Mouse (Mus musculus): ENCODE data around the gene Ttc13.
A peak's percentile ranks its signal among the peaks of the same experiment; 100 is the strongest.

Ttc13 gene

DNA sequence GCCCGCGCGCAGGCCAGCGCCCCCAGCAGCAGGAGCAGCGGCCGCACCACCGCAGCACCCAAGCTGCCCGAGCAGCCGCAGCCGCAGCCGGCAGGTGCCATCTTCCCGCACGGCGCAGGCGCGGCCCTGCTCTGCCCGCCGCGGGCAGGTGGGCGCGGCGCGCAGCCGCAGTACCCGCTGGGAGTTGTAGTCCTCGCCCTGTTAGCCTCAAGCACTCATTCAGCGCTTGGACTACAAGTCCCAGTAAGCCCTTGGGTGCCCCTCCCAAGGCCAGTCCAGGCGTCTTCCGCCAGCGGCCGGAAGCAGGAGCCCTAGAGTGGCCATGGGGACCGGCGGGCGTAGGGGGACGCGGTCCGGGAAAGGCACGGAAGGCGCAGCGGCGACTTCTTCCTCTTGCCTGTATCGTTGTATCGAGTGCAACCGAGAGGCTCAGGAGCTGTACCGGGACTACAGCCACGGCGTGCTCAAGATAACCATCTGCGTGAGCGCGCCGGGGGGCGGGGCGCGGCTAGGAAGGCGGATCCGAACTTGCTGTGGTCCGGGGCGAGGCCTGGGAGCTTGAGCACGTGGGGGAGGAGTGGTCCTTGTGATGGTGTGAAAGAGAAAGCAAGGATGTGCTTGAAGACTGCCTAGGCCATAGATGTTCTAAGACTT, at the start of gene Ttc13, which contains the start of gene Arv1:
Ttc13 (minus strand) TSS at position 122 of the 654 bp plus-strand sequence.
Arv1 (plus strand) TSS at position 278 of the 654 bp plus-strand sequence.
- peak; percentile 97 for DNase-seq

DNA sequence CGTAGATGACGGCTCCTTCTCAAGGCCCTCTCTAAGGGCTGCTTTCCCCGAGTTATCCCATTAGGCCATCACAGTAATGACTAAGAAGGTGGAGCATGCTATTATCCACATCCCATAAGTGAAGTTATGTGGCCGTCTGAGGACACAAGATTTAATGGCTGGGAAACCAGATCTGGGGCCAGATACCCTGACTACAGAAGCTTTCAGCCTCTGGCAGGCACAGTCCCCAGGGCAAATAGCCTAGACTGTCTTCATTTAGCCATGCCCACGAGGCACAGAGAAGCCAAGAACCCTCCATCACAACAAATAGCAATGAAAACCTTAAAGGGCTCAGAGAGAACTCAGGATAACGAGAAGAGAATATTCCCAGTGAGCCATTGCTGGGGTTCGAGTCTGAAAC, 41.3 kb upstream of the Ttc13 start:
- DNase-seq = no peak

DNA sequence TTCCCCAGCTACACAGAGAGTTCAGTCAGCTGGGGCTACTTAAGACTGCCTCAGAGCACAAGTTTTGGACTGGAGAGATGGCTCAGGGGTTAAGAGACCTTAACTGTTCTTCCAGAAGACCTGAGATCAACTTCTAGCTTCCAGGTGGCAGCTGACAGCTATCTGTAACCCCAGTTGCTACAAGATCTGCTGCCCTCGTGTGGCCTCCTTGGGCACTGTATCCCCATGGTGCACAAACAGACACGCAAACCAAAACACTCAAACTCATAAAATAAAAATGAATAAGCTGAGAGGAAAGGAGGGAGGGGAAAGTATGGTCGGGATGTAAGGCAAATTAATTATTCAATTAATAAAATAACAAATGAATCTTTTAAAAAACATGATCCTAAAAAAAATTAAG, 36.8 kb upstream of the Ttc13 start:
- peak; percentile 67 for DNase-seq

DNA sequence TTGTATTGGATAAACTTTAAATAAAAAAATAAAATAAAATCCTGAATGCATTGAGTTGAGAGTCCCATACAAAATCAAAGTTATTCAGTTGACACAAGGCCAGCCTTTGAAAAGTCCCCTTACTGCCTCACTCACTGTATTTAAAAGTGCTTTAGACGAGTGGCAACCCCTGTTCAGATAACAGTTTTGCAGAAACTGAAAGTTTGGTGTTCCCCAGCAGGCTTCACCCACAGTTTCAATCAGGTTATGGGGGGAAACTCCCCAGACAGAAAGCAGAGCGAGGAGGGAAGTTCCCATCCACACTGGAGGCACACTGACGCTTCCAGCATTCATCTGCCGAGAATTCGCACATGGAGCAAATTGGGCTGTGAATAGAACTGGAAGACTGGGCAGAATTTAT, 34.8 kb upstream of the Ttc13 start:
- no peak for DNase-seq

GRCm38 (mm10) chr8:124756153-124756552, 34.4 kb upstream of the Ttc13 start:
- DNase-seq = no peak

DNA sequence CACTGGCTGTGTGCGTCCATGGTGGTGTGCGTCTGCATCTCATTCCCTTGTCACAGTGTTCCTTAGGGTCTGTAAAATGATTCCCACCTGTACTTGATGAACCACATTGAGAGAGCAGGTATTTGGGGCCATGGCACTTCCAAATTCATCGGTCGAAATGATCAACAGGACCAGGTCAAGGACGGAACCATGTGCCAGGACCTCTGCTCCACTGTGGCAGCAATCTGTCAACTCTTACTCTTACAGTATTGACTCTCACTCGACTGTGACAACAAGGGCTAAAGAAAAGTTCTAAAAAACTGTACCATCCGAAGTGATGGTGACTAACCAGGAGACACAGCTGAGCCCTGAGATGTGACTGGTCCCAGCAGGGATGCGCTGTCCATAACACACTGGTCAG, 33.7 kb upstream of the Ttc13 start:
- DNase-seq = no peak

DNA sequence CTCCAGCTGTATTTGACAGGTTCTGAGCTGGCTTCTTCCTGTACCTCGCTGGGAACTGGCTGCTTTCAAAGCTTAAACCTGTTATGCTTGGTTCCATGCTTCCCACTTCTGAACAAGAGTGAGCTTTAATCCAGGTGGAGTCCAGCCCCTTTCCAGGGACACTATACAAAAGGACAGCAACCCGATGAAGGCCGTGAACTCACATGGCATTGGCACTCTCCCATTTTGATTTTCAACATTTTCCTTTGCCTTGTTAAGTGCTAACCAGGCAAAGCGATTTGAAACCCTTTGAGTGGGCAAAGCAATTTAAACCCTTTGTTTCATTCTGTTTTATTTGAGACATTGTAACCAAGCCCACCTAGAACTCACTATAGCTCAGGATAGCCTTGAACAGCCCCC, 33.0 kb upstream of the Ttc13 start:
- DNase-seq = no peak

DNA sequence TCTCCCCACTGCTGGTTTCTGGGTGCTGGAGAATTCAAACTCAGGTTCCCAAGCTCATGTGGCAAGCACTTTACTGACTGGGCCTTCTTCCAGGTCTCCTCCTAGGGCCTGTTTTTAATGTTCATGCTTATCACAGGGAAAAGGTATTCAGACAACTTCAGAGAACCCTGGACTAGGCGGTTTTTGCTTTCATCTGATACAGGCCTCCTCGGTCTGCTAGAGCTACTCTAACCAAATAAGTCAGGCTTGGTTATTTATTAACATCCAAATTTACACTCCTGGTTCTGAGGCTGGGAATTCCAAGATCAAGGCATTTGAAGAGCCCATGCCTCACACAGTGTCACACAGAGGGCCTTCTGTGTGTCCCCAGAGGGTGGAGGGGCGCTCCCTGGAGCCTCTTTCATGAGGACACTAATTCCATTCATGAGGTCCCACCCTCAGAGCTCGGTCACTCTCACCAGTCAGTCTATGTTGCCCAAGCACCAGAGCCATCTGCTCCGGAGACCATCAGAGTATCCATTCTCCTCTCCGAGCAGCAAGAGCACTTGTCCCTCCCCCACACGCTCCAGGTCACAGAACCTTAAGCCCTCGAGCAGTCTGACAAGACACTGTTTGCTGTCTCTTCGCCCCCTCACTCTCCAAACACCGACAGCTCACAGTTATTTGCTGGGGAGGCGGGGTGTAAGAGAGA, 32.5 kb upstream of the Ttc13 start:
- DNase-seq = no peak

DNA sequence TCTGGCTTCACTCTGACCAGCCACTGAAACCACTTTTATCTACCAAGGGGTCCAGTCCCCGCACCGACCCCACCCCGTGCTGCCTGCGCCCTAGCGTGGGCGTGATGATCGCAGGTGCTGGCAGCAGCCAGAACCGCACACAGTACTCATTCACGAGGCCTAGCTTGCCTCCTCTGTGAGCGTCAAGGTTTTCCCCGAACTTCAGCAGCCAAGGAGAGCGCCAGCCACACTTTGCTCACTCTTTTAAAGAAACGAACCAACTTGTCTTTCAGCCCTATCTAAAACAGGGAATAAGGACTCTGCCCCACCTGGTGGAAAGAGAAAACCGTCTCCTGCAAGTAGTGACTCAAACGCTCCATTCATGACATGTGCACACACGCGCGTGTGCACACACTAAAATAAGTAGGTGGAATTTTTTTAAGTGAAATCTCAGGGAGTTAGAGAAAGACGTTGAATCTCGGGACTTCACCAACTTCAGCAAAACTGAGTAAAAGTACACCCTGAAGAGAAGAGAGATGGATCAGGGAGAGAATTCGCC, 30.6 kb upstream of the Ttc13 start:
- DNase-seq = peak; percentile 8

DNA sequence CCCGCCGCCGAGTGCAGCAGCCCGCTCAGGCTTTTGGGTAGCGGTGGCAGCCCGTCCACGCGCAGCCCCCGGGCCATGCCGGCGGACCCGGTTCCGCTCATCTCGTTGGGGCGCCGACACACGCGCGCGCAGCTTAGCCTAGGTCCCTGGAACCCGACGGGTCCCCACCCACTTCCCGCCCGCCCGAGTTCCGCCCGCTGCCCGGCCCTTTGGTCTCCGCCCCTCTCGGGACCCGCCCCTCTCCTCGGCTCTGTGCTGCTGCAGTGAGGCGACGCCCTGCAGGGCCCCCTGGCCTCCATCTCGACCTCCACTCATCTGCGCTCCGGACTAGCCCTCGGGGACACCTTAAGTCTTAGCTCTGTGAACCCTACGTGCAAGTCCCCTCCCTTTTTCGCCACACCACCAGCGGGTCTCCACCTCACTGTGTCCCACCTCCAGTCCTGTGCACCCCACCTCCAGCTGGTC, 30.0 kb upstream of the Ttc13 start, which contains the start of gene Fam89a:
Fam89a (minus strand) TSS at position 124 of the 465 bp plus-strand sequence.
- peak; percentile 74 for DNase-seq

DNA sequence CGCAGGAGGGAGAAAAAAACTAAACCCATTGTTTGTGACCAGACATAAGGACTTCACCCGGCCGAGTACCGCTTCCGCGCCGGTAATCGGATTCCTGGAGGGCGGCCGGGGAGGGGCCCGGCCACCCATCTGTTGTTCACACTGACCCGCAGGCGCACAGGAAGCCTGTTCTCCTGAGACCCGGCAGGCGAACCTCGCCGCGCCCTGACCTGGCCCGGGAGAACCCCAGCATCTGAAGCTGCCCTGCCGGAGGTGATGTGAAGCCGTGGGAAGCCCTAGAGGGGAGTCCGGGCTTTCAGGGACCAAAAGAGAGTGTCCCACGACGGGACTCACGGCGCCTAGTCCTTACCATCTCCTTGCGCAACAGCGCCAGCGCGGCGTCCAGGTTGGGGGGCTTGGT, 29.4 kb upstream of the Ttc13 start:
- peak; percentile 14 for DNase-seq

DNA sequence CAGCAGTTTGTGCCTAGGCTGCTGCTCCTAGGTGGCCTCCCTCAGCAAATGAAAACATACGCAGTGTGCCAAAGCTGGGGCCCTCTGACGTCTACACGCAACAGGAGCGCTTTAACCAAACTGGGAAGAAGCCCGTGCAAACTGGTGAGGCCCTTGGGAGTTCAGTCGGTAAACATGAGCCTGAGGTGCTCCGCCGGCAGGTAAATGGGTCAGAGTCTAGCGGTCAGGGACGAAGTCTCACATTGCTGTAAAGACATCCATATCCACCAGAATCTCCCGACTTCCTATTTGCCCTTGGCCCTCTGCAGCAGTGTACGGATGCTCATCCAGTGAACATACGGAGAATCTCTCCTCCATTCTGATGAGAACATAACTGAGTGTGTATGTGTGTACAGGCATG, 24.9 kb upstream of the Ttc13 start:
- DNase-seq = no peak

DNA sequence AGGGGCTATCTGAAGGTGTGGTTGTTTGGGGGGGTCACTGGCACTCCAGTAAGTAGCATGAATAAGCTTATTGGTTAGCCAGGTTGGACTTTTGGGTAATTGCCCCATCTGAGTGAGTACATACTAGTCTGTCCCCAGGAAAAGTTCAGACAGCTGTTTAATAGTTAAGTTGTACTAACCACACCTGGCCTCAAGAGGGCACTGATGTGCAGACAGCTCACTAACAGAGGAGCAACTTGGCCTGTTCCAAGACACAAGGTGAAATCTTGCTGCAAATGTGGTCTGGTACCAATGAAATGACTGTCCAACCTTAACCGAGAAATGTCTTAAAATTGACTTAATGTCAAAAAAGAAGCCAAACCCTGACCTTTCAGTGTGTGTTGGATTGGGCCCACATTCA, 17.5 kb upstream of the Ttc13 start:
- peak; percentile 50 for DNase-seq

DNA sequence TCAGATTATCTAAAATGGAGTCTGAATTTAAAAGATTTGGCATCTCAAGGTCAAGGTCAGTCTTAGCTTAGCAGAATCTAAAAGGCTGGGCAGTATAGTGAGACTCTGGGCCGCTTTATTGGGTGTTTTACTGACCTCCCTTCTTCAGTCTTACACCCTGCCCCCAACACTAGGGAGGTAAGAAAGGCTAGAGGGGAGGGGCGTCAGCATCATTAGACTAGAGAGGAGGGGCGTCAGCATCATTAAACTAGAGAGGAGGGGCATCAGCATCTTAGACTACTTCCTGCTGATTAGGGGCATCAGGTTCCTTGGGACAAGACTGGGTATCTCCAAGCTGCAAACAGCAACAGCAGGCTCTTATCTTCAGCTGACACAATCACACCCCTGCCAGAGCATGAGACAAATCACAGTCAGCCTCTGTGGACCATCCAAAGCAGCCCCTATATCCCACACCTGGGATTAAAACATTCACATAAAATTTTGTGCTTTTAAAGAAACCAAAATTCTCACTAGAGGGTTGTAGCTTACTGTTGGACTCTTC, 13.7 kb upstream of the Ttc13 start:
- no peak for DNase-seq

GRCm38 (mm10) chr8:124732828-124733227, 11.0 kb upstream of the Ttc13 start:
- no peak for DNase-seq

- DNase-seq = no peak
These were observed 2.5 kb upstream of the Ttc13 start for GRCm38 (mm10) chr8:124724301-124724700.

DNA sequence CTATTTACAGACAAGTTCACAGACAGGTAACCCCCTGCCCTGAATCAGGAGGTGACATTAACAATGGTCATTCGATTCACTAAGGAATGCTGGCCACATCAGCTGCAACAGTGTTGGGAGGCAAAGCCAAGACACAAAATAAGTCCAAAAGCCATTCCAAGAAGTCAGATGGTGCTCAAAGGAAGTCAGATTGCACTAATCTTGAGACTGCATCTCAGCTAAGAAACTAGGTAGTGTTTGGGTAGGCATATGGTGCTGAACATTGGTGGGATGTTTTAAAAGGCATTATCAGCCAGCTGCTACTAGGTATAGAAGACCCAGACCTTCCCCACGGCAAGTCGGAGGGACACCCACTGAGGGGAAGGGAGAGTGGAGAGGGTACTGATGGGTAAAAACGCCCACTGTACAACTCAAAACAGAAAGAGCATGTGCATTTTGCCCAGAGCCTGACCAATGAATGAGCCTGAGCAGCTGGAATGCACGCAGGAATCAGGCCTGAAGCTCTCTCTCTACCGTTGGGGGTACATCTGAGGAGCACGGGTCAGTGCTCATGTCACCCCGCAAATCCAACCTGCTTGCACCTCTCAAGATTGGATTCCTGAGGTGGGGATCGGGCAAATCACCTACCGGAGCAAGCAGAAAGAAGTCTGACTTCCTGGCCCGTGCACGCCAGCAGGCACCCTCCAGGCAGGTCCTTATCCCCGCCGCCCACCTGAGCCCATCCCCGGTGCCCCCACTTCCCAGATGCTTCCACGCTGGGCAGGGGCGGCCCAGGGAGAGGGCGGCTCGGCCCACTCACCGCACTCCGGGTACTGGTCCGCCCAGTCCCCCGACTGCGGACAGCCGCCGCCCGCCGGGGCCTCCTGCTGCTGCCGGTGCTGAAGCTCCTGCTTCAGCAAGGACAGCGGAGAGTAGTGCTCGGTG, 583 bp downstream of the Ttc13 start:
- no peak for DNase-seq

DNA sequence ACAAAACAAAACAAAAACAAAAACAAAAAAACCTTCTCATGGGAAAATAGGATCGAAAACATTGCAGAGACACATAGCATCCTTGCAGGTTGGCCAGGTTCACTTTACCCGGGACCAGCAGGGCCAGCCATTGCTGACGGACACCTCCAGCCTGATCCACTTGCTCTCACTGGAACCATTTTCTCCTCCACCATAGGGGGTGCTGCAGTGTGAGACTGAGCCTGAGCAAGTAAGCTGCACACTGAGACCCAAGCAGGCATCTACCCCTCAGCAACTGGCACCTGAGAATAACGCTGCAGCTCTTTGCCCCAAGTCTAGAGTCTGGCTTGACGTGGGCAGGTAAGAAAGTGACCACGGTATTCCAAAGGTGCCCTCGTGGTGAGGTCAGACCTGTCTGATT, 1.6 kb downstream of the Ttc13 start:
- peak; percentile 54 for DNase-seq

GRCm38 (mm10) chr8:124715736-124716135, 6.0 kb downstream of the Ttc13 start:
- DNase-seq = no peak

- no peak for DNase-seq
These were observed 8.6 kb downstream of the Ttc13 start for GRCm38 (mm10) chr8:124713207-124713606.

DNA sequence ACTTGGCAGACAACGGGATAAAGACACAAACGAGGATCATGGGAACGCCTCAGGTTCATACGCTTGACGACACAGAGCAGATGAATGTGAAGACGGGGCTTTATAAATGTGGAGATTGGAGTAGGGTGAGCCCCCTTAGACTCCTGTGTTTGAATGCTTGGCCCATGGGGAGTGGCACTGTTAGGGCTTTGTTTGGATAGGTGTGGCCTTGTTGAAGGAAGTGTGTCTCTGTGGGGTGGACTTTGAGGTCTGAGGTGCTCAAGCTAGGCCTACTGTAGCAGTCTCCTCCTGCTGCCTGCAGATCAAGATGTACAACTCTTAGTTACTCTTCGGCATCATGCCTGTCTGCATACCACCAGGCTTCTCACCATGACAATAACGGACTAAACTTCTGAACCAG, 16.0 kb downstream of the Ttc13 start:
- DNase-seq = no peak

GRCm38 (mm10) chr8:124704376-124704775, 17.4 kb downstream of the Ttc13 start:
- DNase-seq = no peak

DNA sequence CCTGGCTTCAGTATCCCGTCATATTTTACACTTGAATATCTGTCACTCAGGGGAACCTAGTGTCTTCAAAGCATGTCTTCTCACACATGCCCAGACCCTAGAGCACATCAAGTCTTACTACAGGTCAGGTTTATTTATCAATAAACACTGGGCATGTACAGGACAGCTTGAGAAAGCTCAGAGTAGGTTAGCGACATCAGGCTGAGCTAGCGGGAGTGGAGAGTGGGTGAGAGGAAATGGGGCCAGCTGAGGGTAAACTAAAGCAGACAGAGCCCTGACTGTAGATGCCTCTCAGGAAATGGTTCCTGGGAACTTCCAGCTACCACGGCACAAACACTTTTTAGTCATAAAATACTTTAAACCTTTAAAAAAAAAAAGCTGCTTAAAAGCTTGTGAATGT, 18.3 kb downstream of the Ttc13 start:
- peak; percentile 74 for DNase-seq
